Mouse (Mus musculus): Measurements from ENCODE around the gene Actn1. TPM values are rescaled to one million over a fixed set of nuclear protein-coding genes. Genes with fewer than 3 reads are reported as not detected.

Gene Actn1
- total RNA-seq, 2 experiments from 2014 or later, result 10.8 to 21.4 TPM

DNA sequence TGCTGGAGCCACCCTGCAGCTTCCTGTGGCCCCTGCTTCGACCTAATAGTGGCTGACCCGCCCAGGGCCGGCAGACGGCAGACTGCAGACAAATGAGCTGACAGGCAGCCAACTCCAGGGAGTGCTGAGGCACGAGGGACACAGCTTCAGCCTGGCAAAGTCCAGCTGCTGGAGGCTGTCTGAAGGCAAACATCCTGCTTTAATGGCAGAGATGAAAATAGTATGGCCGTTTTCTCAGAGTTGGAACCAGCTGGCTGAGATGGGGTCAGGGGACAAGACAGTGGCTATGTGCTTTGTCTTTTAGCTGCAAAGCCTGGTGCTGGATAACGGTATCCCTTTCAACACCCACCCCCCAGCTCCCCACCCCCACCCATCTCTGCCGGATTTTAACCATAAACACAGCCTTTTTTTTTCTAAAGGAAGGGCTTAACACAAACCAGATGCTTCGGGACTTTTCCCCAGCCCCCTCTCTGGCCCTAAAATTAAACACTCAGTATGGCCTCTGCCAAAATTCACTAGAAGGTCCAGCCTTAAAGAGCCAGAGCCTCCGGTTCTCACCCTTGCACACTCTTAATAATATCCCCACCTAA is 30.0 kb downstream of the Actn1 start:
- no peak for ATAC-seq (replicated peaks; ENCODE audit: low FRiP score, poor library complexity, severe bottlenecking)

GRCm38 (mm10) chr12:80229010-80229800 is 31.0 kb downstream of the Actn1 start:
- no peak for ATAC-seq (replicated peaks; ENCODE audit: low FRiP score, poor library complexity, severe bottlenecking)

DNA sequence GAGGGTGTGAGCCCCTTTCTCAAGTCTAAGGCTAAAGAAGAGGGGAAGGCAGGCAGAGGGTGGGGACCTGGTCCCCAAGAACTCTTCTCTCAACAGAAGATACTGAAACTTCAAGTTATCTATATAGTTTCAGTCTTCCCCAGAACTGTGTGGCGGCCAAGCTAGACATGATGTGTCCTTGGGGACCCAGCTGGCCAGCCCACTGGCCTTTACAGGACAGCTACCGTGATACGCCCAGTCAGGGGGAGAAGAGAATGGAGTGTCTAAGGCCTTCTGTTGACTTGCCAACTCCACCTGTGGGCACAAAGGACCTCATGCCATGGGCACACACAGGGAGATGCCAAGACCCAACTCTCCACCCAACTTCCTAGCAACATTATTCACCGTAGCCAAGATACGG is 31.8 kb downstream of the Actn1 start:
- ATAC-seq (replicated peaks; ENCODE audit: low FRiP score, poor library complexity, severe bottlenecking), result no peak

- ATAC-seq (replicated peaks; ENCODE audit: low FRiP score, poor library complexity, severe bottlenecking), result no peak
Measured at GRCm38 (mm10) chr12:80227835-80228234, 32.3 kb downstream of the Actn1 start.

GRCm38 (mm10) chr12:80226101-80226500 is 34.1 kb downstream of the Actn1 start:
- ATAC-seq (replicated peaks; ENCODE audit: low FRiP score, poor library complexity, severe bottlenecking), result no peak

DNA sequence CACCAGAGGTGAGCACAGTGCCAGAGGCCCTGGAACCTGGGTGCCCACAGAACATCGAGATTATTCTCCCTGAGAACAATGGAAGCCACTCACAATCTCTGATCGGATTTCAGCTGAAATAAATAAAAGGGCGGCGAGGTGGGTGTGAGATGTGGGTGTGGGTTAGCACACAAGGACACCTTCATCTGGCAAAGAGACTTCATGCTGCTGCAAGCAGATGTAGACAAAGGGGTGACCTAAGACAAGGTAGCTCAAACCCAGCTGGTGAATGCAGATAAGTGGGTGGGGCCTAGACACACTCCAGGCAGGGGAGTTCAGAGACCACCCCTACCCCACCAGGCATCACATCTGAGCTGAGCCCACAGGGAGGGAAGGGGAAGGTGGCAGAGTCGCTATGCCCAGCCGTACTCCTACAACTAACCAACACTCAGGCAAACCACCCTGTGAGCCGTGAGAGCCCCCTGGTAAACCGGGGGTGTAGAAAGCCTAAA is 35.9 kb downstream of the Actn1 start:
- no peak for ATAC-seq (replicated peaks; ENCODE audit: low FRiP score, poor library complexity, severe bottlenecking)

DNA sequence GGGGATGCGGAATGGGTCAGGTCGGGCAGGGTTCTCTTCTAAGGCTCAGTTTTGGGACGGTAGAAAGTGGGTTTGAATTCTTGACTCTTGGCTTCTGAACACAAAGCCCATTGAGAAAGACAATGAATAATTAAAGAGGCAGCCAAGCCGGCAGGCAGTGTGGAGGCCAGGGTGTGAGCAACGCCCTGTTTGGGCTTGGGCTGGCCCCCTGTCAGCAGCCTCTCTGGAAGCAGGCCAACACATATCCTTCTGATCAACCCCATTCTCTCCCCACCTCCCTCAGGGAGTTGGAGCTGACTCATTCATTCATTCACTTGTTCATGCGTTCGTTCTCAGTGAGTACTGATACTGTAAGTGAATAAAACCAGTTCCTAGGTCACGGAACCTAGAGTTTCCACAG is 36.7 kb downstream of the Actn1 start:
- no peak for ATAC-seq (replicated peaks; ENCODE audit: low FRiP score, poor library complexity, severe bottlenecking)

GRCm38 (mm10) chr12:80222473-80222872 is 37.7 kb downstream of the Actn1 start:
- ATAC-seq (replicated peaks; ENCODE audit: low FRiP score, poor library complexity, severe bottlenecking), result no peak

DNA sequence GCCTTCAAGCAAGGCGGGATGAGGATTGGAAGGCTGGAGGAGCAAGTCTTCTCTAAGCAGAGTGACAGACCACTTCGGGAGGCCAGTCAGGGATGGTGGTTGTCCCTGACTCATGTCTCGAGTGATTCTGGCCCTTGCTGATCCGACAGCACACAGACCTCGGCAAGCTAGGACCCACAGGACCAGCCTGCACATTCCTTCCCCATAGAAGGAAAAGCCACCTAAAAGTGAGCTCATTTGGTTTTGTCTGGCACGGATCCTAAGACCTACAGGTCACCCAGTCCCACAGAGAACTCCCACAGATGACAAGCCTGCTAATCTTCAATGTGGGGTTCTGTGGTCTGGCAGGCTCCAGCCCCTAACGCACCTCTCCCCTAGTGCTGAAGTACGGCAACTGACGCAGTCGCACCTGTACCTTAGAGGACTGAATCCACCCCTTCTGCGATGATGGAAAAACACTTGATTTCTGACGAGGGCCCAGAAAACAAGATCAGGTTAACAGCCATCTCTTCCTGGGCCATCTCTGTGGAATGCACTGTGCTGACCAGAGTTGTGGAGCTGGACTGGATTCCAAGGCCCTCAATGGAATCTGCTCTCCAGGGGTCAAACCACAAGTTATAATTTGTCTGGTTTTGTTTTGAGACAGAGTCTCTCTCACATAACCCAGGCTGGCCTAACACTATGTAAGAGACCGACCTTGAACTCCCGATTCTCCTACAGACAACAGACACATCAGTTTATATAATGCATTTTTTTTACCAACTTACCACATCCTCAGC is 39.7 kb downstream of the Actn1 start:
- no peak for ATAC-seq (replicated peaks; ENCODE audit: low FRiP score, poor library complexity, severe bottlenecking)

DNA sequence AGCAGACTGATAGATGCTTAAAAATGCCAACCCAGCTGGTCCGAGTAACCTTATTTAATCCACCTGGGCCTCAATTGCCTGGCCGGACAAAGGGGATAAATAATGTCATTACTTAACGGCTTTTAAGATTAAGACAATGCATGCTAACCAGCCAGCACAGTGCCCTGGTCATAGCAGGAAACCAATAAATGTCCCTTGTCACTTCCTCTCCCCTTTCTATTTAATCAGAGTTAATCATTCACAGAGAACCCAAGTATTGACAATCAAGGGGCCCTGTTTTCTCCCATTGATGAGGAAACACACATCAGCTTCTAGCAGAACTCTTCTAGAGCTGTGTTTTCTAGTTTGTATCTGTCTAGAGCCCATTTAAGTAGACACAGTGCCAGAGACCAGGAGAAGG is 41.4 kb downstream of the Actn1 start:
- ATAC-seq (replicated peaks; ENCODE audit: low FRiP score, poor library complexity, severe bottlenecking), result no peak

GRCm38 (mm10) chr12:80218045-80218611 is 42.0 kb downstream of the Actn1 start:
- ATAC-seq (replicated peaks; ENCODE audit: low FRiP score, poor library complexity, severe bottlenecking), result no peak

DNA sequence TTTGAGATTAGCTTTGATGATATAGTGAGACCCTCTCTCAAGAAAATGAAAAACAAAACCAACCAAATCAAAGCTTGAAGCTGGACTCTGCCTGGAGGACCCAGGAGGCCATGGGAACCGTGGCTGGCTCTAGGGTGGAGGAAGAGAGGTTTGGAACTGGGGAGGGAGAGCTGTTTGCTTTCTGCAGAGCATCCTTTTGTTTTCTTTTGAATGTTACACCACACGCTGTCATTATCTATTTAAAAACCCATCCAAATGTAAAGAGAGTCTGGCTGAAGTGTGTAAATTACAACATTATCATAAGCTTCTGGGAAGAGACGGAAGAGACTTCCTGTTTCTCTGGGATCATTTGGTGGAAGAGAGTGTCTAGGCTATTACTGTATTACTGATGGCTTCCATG is 43.1 kb downstream of the Actn1 start:
- no peak for ATAC-seq (replicated peaks; ENCODE audit: low FRiP score, poor library complexity, severe bottlenecking)

GRCm38 (mm10) chr12:80216258-80216881 is 43.8 kb downstream of the Actn1 start:
- ATAC-seq (replicated peaks; ENCODE audit: low FRiP score, poor library complexity, severe bottlenecking), result no peak

- no peak for ATAC-seq (replicated peaks; ENCODE audit: low FRiP score, poor library complexity, severe bottlenecking)
Measured at GRCm38 (mm10) chr12:80213810-80214209, 46.4 kb downstream of the Actn1 start.

GRCm38 (mm10) chr12:80213263-80213662 is 46.9 kb downstream of the Actn1 start:
- ATAC-seq (replicated peaks; ENCODE audit: low FRiP score, poor library complexity, severe bottlenecking), result no peak

GRCm38 (mm10) chr12:80210791-80211612 is 49.2 kb downstream of the Actn1 start:
- no peak for ATAC-seq (replicated peaks; ENCODE audit: low FRiP score, poor library complexity, severe bottlenecking)

DNA sequence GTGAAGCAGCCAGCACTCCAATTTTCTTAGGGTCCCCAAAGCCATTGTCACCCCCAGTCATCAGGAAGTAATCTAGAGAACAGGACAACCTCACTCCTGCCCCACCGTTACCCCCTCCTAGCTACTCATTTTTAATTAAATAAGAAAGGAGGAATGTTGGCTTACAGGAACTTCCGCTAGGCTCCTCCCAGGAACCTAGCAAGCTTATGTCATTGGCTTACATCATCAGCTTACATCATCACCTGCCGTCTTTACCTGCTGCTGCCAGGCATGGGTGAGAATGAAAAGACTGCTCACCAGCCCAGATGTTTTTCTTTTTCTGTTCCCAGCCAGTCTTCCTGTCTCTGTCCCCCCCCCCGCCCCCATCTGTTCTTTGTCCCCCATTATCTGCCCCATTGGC is 50.3 kb downstream of the Actn1 start:
- no peak for ATAC-seq (replicated peaks; ENCODE audit: low FRiP score, poor library complexity, severe bottlenecking)

- ATAC-seq (replicated peaks; ENCODE audit: low FRiP score, poor library complexity, severe bottlenecking), result no peak
Measured at GRCm38 (mm10) chr12:80208126-80208820, 51.9 kb downstream of the Actn1 start.

DNA sequence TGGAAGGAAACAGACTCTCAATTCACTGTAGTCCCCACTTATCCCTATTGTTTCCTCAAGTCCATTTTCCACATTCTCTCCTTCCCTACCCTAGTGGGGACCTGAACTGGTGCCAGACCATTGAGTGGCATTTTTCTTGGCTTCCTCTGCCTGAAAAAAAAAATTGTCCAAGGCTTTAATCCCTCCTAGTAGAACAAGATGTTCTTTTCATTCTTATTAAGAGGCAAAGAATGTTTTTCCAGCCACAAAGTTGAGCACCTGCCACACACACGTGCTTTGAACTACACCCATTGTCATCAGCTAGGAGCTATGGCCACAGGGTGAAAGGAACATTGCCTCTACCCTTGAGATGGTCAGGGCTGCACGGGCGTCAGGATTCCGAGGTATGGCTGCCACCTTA is 56.9 kb downstream of the Actn1 start:
- ATAC-seq (replicated peaks; ENCODE audit: low FRiP score, poor library complexity, severe bottlenecking), result no peak
